Mouse (Mus musculus): ENCODE measurements at regions not wholly inside any gene's neighbourhood (a gene's known extent, or its start where the extent isn't known, plus 50 kb on each side); places are given as distances from the start of the nearest gene placed in this dataset.
A peak's percentile ranks its signal among the peaks of the same experiment; 100 is the strongest.

GRCm38 (mm10) chr13:14898495-14898894, 268.5 kb downstream of the AW209491 start:
- H3K4me2 ChIP-seq = no peak overlapping the region
- ATAC-seq (ENCODE audit: low FRiP score) = no peak
- H3K36me3 ChIP-seq = no peaks in the 10 kb centered on the region
- no peak overlapping the region for H3K9ac ChIP-seq (replicated peaks)
- H3K27ac ChIP-seq (replicated peaks) = no peak overlapping the region
- H3K27me3 ChIP-seq (replicated peaks) = no peaks in the 10 kb centered on the region
- no peaks in the 10 kb centered on the region for H3K9me3 ChIP-seq (replicated peaks)
- no peak overlapping the region for H3K4me3 ChIP-seq (replicated peaks)
- WGBS = 83% methylated on average over 1 of the region's 1 CpGs
- no peaks in the 10 kb centered on the region for H3K4me1 ChIP-seq

- ATAC-seq (ENCODE audit: low FRiP score) = no peak
- Histone ChIP-seq H3K4me3 (replicated peaks) (no peak overlapping the region), H3K9ac (replicated peaks) (no peak overlapping the region), H3K27me3 (replicated peaks) (no peaks in the 10 kb centered on the region), H3K4me2 (no peak overlapping the region), H3K4me1 (no peaks in the 10 kb centered on the region), H3K36me3 (no peaks in the 10 kb centered on the region), H3K27ac (replicated peaks) (no peak overlapping the region), H3K9me3 (replicated peaks) (no peaks in the 10 kb centered on the region)
- 92% methylated on average over 3 of the region's 3 CpGs for WGBS
Observed at GRCm38 (mm10) chr13:14930137-14930785, 300.3 kb downstream of the AW209491 start.

- Histone ChIP-seq H3K9me3 (replicated peaks) (no peaks in the 10 kb centered on the region), H3K4me1 (no peaks in the 10 kb centered on the region)
- WGBS = 28% methylated on average over 1 of the region's 1 CpGs
Observed at GRCm38 (mm10) chr13:14966187-14966726, 336.3 kb downstream of the AW209491 start.

GRCm38 (mm10) chr13:15002700-15003099, 372.7 kb downstream of the AW209491 start:
- Histone ChIP-seq H3K27me3 (replicated peaks) (no peaks in the 10 kb centered on the region), H3K9me3 (replicated peaks) (no peaks in the 10 kb centered on the region), H3K27ac (replicated peaks) (no peak overlapping the region), H3K9ac (replicated peaks) (no peak overlapping the region), H3K36me3 (no peaks in the 10 kb centered on the region), H3K4me2 (no peak overlapping the region), H3K4me1 (no peaks in the 10 kb centered on the region), H3K4me3 (replicated peaks) (no peak overlapping the region)
- ATAC-seq (ENCODE audit: low FRiP score) = no peak
- WGBS = 91% methylated on average over 3 of the region's 3 CpGs

More at GRCm38 (mm10) chr13:14966187-14966726, 336.3 kb downstream of the AW209491 start:
- H3K4me2 ChIP-seq = no peak overlapping the region
- H3K9ac ChIP-seq (replicated peaks) = no peak overlapping the region
- no peak for ATAC-seq (ENCODE audit: low FRiP score)
- no peak overlapping the region for H3K4me3 ChIP-seq (replicated peaks)
- no peaks in the 10 kb centered on the region for H3K27me3 ChIP-seq (replicated peaks)
- no peak overlapping the region for H3K27ac ChIP-seq (replicated peaks)
- H3K36me3 ChIP-seq = no peaks in the 10 kb centered on the region

GRCm38 (mm10) chr13:15011638-15012037, 381.7 kb downstream of the AW209491 start:
- H3K27ac ChIP-seq (replicated peaks) = no peak overlapping the region
- no peak overlapping the region for H3K4me3 ChIP-seq (replicated peaks)
- H3K9me3 ChIP-seq (replicated peaks) = no peaks in the 10 kb centered on the region
- H3K4me2 ChIP-seq = no peak overlapping the region
- no peaks in the 10 kb centered on the region for H3K4me1 ChIP-seq
- no peaks in the 10 kb centered on the region for H3K36me3 ChIP-seq
- no peak overlapping the region for H3K9ac ChIP-seq (replicated peaks)
- no peaks in the 10 kb centered on the region for H3K27me3 ChIP-seq (replicated peaks)
- no peak for ATAC-seq (ENCODE audit: low FRiP score)

- no peak overlapping the region for H3K27ac ChIP-seq (replicated peaks)
- H3K4me1 ChIP-seq = no peaks in the 10 kb centered on the region
- H3K9ac ChIP-seq (replicated peaks) = no peak overlapping the region
- no peak for ATAC-seq (ENCODE audit: low FRiP score)
- WGBS = 62% methylated on average over 16 of the region's 16 CpGs
- no peak overlapping the region for H3K4me2 ChIP-seq
- H3K9me3 ChIP-seq (replicated peaks) = no peaks in the 10 kb centered on the region
- H3K36me3 ChIP-seq = no peaks in the 10 kb centered on the region
- H3K27me3 ChIP-seq (replicated peaks) = no peaks in the 10 kb centered on the region
- H3K4me3 ChIP-seq (replicated peaks) = no peak overlapping the region
Observed at GRCm38 (mm10) chr13:15018811-15019745, 389.1 kb downstream of the AW209491 start.

GRCm38 (mm10) chr13:15026601-15027000, 396.6 kb downstream of the AW209491 start:
- Histone ChIP-seq H3K36me3 (no peaks in the 10 kb centered on the region), H3K27ac (replicated peaks) (no peak overlapping the region), H3K27me3 (replicated peaks) (no peaks in the 10 kb centered on the region), H3K9me3 (replicated peaks) (no peaks in the 10 kb centered on the region), H3K4me2 (no peak overlapping the region), H3K4me3 (replicated peaks) (no peak overlapping the region), H3K9ac (replicated peaks) (no peak overlapping the region), H3K4me1 (no peaks in the 10 kb centered on the region)
- ATAC-seq (ENCODE audit: low FRiP score) = no peak
- 89% methylated on average over 2 of the region's 2 CpGs for WGBS

- 53% methylated on average over 4 of the region's 4 CpGs for WGBS
- peak; percentile 68; the same call in 1 of the 2 replicates for ATAC-seq (ENCODE audit: low FRiP score)
Observed at GRCm38 (mm10) chr13:15052667-15053375, 410.2 kb upstream of the Gli3 start.

GRCm38 (mm10) chr13:15054705-15055104, 408.3 kb upstream of the Gli3 start:
- 91% methylated on average over 3 of the region's 3 CpGs for WGBS
- H3K36me3 ChIP-seq = no peaks in the 10 kb centered on the region

More at GRCm38 (mm10) chr13:15052667-15053375, 410.2 kb upstream of the Gli3 start:
- 0 out of 2 replicates have a peak overlapping the region, but pooled peaks have one; percentile 23 for H3K27ac ChIP-seq (replicated peaks)
- no peaks in the 10 kb centered on the region for H3K27me3 ChIP-seq (replicated peaks)
- no peak overlapping the region for H3K4me3 ChIP-seq (replicated peaks)
- no peak overlapping the region for H3K4me2 ChIP-seq
- no peaks in the 10 kb centered on the region for H3K9me3 ChIP-seq (replicated peaks)
- H3K36me3 ChIP-seq = no peaks in the 10 kb centered on the region
- 0 out of 2 replicates have a peak, but pooled peaks cover 4% of the 10 kb centered on the region for H3K4me1 ChIP-seq
- no peak overlapping the region for H3K9ac ChIP-seq (replicated peaks)

GRCm38 (mm10) chr13:15078635-15079094, 384.4 kb upstream of the Gli3 start:
- ATAC-seq (ENCODE audit: low FRiP score) = peak; percentile 57; the same call in 1 of the 2 replicates
- Histone ChIP-seq H3K9me3 (replicated peaks) (no peaks in the 10 kb centered on the region), H3K27me3 (replicated peaks) (no peaks in the 10 kb centered on the region), H3K9ac (replicated peaks) (no peak overlapping the region), H3K27ac (replicated peaks) (no peak overlapping the region), H3K4me2 (no peak overlapping the region), H3K4me1 (no peaks in the 10 kb centered on the region), H3K36me3 (no peaks in the 10 kb centered on the region), H3K4me3 (replicated peaks) (no peak overlapping the region)
- 76% methylated on average over 2 of the region's 2 CpGs for WGBS

More at GRCm38 (mm10) chr13:15054705-15055104, 408.3 kb upstream of the Gli3 start:
- no peak for ATAC-seq (ENCODE audit: low FRiP score)
- H3K9me3 ChIP-seq (replicated peaks) = no peaks in the 10 kb centered on the region
- no peak overlapping the region for H3K27ac ChIP-seq (replicated peaks)
- no peak overlapping the region for H3K9ac ChIP-seq (replicated peaks)
- H3K4me2 ChIP-seq = no peak overlapping the region
- no peaks in the 10 kb centered on the region for H3K27me3 ChIP-seq (replicated peaks)
- H3K4me3 ChIP-seq (replicated peaks) = no peak overlapping the region
- 0 out of 2 replicates have a peak, but pooled peaks cover 4% of the 10 kb centered on the region for H3K4me1 ChIP-seq

- Histone ChIP-seq H3K27me3 (replicated peaks) (no peaks in the 10 kb centered on the region), H3K9ac (replicated peaks) (no peak overlapping the region), H3K4me2 (no peak overlapping the region), H3K27ac (replicated peaks) (no peak overlapping the region), H3K4me1 (no peaks in the 10 kb centered on the region), H3K4me3 (replicated peaks) (no peak overlapping the region), H3K9me3 (replicated peaks) (no peaks in the 10 kb centered on the region), H3K36me3 (no peaks in the 10 kb centered on the region)
- ATAC-seq (ENCODE audit: low FRiP score) = no peak
Observed at GRCm38 (mm10) chr13:15079148-15079547, 383.9 kb upstream of the Gli3 start.
